Mouse (Mus musculus): Measurements from ENCODE around the gene Hoxc4.

Hoxc4 gene

DNA sequence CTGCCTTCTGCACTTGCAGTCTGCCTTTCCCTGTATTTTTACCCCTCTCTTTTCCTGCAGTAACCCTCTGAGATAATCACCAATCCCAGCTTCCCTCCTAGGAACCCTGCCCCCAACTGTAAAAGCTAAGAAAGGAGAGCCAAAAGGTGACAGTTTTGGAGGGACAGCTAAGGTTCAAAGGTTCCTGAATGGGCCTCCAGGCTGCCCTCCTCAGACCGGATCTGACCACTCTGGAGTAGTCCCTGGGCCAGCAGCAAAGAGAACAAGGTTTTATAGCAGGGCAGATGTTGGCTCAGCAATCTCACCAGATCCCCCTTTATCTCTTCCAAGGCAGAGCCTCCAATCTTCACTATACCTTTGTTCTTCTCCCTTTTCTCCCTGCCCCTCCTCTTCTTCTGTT, 23.5 kb downstream of the Hoxc4 start:
- DNase-seq, result no peak

DNA sequence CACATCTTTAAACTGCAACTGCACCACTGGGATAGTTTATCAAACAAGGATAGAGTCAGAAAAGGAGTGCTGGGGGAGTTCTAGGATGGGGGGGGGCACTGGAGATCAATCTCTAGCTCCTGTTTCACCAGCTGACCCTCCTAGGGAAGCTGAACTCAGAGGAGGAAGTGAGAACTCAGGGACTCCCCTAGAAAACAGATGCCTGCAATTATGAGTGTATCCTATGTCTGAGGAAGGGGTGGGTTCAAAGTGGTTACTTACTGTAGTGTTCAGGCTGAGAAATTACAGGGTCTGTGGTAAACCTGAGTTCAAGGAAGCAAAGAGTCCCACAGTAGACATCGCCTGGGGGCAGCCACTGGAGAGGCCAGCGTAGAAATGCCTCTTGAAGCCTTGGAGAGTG, 32.9 kb downstream of the Hoxc4 start:
- DNase-seq, result no peak

DNA sequence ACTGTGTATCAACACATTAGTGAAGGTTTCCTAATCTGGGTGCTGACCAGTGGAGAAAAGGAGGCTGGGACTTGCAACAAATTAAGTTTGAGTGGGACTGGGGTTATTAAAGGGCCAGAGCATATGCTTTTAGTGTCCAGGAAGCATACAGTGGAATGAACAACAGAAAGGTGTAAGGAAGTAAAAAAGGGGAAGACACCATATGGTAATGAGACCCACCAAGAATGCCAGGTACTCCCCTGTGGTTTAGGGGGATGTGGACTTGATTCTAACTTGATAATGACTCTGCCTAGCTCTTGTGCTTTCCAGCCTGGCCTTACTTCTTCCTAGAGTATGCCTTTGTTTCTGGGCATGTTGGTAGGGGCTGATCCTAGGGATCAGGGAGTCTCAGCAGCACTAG, 34.5 kb downstream of the Hoxc4 start:
- no peak for DNase-seq

DNA sequence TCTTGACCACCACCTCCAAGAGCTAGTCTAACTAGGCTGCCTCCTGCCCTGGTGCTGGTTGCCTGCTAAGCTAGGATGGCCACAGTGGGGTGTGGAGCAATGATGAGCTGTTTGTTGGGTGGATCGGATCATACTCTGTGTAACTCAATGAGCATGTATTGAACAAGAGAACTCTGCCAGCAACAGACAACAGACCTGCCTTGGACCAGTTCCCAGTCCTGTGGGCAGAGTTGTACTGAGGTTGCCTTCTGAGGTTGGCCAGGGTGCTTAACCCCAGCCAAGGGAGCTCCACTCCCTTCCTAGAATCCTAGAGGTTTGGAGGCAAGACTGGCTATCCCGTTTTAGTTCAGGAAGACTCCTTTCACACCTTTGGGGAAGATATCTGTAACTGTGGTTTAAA, 37.7 kb downstream of the Hoxc4 start:
- DNase-seq, result no peak

DNA sequence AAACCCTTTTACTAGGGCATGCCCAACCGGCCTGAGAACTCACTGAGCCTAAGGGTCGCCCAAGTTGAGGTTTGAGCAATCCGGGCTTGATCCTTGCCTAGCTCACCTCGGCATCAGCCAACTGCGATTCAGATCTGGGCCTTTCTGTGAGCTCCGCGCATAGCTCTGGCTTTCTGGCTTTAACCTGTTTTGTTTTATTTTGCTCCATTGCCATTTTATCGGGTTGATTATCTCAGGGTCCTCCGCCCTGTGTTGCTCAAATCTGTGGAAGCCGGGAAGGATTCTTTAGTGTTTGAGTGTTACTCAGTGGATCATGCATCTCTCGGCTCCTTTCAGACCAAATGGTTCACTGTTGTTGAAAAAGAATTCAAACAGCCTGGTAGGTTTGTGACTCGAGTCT, 40.0 kb downstream of the Hoxc4 start:
- no peak for DNase-seq

DNA sequence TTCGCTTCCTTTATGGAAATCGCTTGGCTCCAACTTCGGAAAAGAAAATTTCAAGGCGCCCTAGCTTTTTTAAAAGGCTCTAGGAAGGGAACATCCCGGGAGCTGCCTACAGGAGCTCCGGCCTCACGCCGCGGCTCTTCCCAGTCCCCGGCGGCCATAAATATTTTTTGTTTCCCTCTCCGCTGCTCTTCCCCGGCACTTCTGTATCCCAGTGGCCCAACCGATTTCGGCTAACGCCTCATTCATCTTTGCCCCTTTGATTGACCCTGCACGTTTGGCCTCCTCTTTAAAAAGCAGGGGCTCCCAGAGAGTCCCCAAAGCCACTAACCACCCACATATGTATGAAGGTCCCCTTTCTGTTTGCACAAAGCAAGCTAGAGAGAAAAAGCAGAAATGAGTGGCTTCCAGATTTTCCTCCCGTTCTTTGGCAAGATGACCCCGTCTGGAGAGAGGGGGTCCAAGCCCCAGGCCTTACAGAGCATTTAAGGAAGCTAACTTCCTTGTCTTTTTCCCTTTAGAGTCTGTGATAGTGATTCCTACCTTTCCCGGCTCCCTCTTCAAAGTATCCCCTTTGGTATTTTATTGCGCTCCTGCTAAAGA, 40.8 kb downstream of the Hoxc4 start:
- no peak for DNase-seq

DNA sequence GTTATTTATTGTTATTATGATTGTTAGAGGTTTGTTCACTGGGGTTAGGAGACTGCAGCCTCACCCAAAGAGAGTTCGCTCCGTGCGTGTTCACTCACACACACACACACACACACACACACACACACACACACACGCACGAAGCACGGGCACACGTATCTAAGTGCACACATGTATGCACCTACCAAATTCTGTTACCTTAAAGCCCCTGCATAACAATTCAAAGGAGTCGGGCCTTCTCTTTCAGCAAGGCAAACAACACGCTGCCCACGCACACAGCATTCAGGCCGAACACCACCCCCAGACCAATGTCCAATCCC, 41.2 kb downstream of the Hoxc4 start:
- no peak for DNase-seq

DNA sequence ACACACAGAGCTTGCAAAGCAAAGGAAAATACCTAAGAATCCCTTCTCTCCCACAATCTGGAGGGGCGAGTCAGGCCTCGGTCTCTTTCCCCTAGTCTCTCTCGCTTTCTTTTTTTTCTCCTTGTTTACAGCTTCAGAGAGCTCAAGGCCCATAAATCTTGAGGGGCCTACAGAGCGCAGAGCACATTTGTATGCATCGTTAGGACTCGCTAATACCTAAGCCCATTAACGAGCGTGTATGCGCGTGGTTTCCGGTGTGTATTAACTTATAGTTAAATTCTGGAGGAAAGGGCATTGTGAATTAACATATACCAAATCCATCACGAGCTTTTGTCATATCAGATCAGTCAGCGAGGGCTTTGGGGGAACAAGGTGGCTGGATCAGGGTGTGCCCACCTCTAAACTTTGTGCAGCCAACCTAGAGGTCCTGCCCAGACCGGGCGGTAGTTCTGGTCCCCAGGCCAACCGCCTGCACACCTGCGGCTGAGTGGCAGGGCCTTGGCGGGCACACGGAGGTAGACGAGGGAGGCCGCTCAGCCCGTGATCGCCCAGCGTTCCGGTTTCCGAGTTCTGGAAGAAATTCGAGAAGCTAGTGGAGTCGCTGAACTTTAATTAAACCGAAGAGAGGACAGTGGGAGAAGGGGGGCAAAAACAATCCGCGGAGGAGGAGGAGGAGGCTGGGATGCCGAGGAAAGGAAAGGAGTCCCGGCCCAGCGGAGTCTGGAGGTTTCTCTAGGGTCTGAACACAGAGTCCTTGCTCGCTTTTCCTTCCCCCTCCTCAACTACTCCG, 41.8 kb downstream of the Hoxc4 start:
- no peak for DNase-seq

DNA sequence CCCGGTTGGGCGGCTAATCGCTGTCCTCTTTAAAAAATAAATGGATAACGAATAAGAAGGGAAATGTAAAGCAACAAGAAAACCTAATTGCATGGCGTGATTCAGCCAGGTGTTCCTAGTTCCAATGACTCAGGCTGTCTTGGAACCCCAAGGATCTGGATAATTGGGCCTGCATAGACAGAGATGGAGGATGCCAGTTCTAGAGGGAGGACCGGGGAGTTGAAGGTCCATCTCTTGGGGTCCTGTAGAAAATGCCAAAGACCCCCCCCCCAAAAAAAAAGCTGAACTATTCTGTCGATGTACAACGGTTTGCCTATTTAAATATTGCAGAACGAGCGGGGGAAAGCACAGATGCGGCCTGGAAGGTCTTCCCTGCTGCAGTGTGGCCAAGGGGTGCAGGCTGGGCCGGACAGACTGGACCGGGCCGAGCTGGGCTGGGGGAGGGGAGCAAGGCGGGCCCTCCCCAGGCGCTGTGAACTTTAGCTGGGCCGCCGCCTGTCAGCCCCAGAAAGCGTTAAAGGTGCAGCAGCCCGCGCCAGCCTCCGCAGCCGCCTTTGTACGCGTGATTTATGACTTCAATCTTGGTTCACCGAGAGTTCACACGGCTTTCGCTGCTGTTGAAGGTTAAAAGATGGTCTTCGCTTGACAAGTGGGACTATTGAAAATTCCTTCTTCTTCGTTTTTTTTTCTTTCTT, 42.5 kb downstream of the Hoxc4 start:
- no peak for DNase-seq

DNA sequence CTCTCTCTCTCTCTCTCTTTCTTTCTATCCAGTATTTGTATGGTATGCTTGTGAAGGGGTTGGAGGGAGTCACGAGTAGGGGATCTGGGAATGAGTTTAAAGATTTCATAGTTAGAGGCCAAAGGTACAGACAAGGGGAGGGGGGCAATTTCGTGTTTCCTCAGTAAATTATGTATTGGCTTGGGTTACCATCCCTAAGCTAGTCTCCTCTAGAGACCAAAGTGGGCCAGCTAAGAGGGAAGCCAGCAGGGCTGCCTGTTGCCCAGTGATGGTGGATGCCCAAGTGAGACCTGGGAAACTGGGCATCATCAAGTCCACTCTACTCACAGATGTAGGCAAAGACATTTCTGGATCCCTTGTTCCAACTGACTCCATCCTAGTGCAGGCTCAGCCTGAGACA, 43.3 kb downstream of the Hoxc4 start:
- no peak for DNase-seq

DNA sequence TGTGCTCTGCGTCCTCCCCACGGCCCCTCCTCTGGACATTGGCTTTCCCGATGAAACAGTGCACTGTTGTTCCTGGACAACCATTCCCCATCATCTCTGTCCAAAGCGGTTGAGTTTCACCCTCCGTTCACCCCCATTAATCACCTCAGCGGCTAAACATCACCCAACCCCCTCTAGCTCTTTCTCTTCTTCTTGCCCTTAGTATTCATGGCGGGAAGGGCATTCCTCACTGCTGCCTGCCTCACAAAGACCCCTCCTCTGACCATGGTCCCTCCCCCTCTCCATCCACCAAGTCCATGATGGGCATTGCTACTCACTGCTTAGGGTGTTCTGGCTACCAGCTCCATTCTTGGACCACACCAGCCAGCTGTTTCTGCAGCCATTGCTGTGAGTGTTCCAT, 46.9 kb downstream of the Hoxc4 start:
- DNase-seq, result no peak

DNA sequence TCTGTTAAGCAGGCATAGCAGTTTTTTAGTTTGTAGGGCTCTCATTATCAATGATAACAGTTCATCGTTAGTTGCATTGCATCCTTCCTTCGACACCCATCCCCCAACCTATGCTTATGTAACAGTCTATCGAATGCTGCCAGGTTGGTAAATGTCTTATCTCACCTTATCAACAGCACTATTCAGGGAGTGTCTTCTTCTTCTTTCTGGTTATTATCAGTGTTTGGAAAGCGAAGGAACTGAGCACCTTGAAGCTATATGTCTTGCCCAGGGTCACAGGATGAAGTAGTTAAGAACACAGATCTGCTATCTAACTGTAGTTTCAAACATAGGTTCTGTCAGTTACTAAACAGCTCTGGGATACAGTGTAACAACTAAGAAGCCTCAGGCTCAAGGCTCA, 49.0 kb downstream of the Hoxc4 start:
- no peak for DNase-seq

DNA sequence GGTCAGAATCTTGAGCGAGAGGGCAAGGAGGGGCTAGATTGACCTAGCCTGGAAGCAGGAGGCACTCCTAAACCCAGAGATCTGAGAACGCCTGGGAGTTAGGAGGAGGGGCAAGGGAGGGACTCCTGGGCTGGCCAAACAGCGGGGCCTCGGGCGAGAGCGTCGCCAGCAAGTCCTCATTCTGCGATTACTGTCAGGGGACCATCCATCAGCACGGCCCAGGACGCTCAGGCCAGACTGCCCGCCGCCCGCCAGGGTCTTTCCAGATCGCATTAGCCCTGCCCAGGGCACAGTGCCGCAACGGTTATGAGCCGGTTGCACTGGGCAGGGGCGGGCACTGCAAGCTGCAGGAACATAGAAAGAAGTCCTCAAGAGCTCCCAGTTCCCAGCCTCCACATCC, 50.4 kb downstream of the Hoxc4 start:
- DNase-seq, result no peak

DNA sequence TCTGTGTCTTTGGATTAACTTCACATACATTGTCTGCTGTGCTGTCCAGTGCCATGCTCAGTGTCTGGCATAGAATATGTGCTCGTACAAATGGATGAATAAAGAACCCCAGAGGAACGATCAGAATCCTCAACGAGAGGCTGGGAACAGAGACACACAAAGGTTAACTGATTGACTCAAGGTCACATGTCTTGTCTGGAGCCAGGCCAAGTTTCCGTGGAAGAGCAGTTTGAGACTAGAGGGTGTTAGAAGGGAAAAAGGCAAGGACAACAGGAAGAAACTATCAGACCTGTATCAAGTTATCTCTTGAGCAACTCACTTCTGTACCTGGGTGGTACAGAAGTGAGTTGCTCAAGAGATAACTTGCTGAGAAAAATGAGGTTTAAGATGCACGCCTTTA, 52.5 kb downstream of the Hoxc4 start:
- no peak for DNase-seq

DNA sequence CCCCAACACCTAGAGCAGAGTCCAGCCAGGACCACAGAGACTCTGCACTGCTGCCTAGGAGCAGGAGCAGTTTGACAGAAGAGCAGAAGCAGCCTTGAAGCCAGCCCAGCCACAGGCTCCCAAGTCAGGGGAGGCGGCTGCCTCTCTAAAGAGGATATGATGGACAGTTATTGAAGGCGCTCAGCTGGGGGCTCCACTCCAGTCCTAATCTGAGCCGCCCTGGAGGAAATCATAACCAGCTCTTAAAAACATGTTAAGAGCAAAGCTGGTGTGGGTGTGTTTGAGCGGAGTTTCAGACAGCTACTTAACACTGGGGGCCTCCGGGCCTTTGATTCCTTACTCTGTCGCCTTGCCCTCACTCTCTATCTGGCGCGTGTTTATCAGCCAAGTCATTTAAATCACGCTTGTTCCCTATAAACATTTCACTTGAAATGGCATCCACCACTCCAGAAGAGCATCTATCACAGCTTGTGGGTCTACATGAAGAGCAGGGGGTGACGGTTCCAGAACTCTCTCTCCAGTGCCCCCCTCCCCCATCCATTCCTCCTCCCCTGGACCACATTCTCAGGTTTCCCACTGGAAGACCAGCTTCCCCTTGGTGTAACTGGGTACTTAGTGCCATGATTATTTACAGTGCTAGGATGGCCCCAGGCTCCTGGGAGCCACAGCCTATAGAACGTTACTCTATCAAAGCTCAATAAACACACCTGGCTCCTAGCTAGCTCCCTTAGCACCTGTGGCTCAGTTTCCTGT, 56.1 kb downstream of the Hoxc4 start:
- no peak for DNase-seq

DNA sequence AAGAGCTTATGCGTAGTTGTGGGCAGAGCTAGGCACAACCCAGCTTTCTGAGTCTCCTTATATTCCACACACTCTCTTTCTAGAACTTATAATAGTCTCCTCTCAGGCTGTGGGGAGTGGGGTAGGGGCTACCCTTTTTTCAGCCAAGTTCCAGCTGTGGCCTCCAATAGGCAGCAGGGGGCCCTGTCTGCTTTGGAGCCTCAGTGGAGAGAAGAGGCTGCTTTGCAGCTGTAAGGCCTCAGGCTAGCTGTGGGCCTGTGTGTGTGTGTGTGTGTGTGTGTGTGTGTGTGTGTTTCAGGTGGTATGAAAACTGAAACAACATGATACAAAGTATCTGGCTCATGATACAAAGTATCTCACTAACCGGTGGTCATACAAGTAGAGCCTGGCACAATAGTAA, 58.9 kb downstream of the Hoxc4 start:
- no peak for DNase-seq

DNA sequence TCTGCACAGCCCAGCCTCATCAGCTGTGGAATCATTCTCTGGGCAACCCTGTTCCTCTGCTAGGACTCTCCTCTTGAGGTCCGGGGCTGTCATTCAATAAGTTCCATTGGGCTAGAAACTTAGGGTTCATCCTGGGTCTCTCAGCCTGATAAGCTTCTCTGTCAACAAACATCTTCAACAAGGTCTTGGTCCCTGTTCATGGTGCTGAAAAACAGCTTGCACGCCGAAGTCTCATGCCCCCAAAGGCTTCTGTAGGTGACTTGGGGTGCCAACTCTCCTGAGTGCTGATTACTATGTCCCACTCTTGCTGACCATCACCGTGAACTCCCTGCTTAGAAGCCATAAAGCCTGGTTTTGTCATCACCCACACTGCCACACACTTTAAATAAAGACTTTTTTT, 63.9 kb downstream of the Hoxc4 start:
- no peak for DNase-seq

DNA sequence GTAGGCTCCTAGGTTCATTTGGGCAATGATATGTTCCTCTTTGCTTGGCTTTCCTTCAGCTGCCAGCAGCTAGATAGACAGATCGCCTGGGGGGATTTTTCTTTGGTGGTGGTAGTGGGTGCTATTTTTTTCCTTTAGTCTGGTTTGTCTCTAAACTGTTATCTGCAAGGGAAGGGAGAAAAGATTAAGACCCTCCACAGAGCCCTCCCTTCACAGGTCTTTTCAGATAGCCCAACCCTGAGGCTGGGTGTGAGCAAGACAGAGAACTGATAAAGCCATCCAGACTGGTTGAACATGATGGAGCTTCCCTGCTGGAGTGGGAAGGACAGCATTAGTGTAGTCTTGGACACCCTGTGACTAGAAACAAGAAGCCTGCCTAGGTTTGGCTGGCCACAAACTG, 64.9 kb downstream of the Hoxc4 start:
- no peak for DNase-seq

DNA sequence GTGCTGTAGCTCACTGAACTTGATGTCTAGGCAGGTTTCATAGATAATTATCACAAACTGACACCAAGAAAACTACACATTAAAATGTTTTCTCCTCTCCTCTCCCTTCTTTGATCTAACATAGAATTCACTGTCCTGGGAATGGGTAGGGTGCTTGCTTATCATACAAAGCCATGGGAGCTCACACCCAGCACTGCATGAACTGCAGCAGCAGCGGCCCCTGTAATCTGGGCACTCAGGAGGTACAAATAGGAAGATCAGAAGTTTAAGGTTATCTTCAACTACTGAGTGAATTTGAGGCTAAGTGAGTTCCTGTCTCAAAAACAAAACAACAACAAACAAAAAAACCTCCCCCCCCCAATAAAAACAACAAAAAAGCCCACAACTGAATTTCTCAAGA, 66.2 kb downstream of the Hoxc4 start:
- DNase-seq, result no peak

DNA sequence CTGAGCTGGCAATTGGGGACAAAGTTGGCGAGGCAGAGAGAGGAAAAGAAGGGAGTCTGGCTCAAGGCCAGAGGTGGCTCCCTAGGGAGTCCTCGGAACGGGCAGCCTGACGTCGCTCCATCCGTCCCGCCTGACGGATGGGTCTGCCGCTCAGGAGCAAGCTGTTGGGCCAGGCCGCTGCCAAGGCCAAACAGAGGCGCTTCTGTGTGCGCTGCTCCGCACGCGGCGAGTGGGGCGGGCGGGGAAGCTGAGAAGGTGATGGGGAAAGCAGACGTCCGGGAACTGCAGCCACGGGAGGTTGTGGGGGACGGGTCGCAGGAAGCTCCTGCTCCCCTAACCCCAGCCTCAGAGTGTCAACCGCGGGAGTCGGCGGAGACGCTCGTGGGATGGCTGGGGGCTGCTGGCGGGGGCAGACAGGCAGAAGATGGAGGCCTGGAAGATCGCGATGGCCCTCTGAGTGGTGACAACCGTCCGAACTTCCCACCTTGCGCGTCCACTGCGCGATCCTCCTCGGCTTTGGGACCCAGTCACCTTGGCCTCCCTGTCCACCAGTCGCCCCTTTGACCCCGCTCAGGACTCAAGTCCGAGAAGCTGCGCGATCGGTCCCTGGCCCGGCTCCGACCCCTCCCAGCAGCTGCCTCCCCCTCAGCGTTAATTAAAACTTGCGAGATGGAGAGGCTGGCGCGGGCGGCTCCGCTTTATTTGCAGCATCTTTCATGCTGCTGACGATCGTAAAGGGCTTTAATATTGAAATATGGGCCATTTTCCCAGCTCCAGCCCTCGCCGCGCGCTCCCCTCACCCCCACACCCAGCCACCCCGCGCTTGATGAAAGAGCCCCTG, 67.3 kb downstream of the Hoxc4 start:
- DNase-seq, result no peak
